Mouse (Mus musculus) small intestine, adult 2 months (tissue): Measurements from ENCODE around the gene Myo1g. TPM values are rescaled to one million over a fixed set of nuclear protein-coding genes. Genes with fewer than 3 reads are reported as not detected.
A peak's percentile ranks its signal among the peaks of the same experiment; 100 is the strongest.

Source experiments
- H3K27ac ChIP-seq: fragments of 200-500 bp; 2 replicates; pipeline ENCODE4 v1.5.1; 2012; ENCODE audit warnings: low read depth, low read length, control low read depth, inconsistent platforms; ENCODE audit not compliant: insufficient read depth
- H3K27me3 ChIP-seq: fragments of 200-500 bp; 2 replicates; pipeline ENCODE4 v1.6.1; 2012; ENCODE audit warnings: mild to moderate bottlenecking, moderate library complexity, low read length, inconsistent platforms; ENCODE audit not compliant: control insufficient read depth, insufficient read depth
- H3K36me3 ChIP-seq: fragments of 200-500 bp; 2 replicates; pipeline ENCODE4 v1.6.1; 2012; ENCODE audit warnings: mild to moderate bottlenecking, low read length, control low read depth, inconsistent platforms; ENCODE audit not compliant: control insufficient read depth, insufficient read depth
- H3K4me1 ChIP-seq: fragments of 200-500 bp; 2 replicates; pipeline ENCODE4 v1.6.1; 2012; ENCODE audit warnings: low read length, inconsistent platforms, mixed read lengths; ENCODE audit not compliant: control insufficient read depth, insufficient read depth, insufficient read length
- H3K4me3 ChIP-seq: fragments of 200-500 bp; 2 replicates; pipeline ENCODE4 v1.5.1; 2012; ENCODE audit warnings: low read depth, mild to moderate bottlenecking, control low read depth, inconsistent platforms, low read length, moderate library complexity
- CTCF ChIP-seq: fragments of 200-500 bp; IDR thresholded peaks from 2 replicates; pipeline ENCODE4 v1.5.1; 2012; ENCODE audit warnings: low read depth, mild to moderate bottlenecking, control low read depth, inconsistent platforms, low read length, moderate library complexity, mixed read lengths; ENCODE audit not compliant: insufficient replicate concordance, insufficient read length; ENCODE audit errors: extremely low read depth
- POLR2A ChIP-seq: fragments of 200-500 bp; IDR thresholded peaks from 2 replicates; pipeline ENCODE4 v1.6.1; 2012; ENCODE audit warnings: low read depth, mild to moderate bottlenecking, control low read depth, inconsistent platforms, low read length, moderate library complexity
- WGBS: fragments of 180-500 bp; shearing (Covaris S2); methylation state at CpG from one replicate; pipeline ENCODE4 v1.1.7; 2018; 5-methylcytosine and 5-hydroxymethylcytosine counted together
- polyA plus RNA-seq: library from polyadenylated mRNA; depleted of rRNA; stranded (reverse); fragments of >200 nt; gene quantifications from 2 replicates; pipeline ENCODE4 v1.2.3, GENCODE M21; 2012

The Myo1g gene
- polyA plus RNA-seq, 1 experiment, result 15.5 TPM

GRCm38 (mm10) chr11:6523662-6524088 lies 2.9 kb upstream of the Myo1g start:
- Histone ChIP-seq H3K36me3 (peaks cover 20% of the 10 kb centered on the region), H3K27me3 (no peaks in the 10 kb centered on the region), H3K4me1 (peaks cover 3% of the 10 kb centered on the region), H3K4me3 (no peak overlapping the region), H3K27ac (no peak overlapping the region)
- TF ChIP-seq CTCF (no peak), POLR2A (no peak)
- 39% methylated on average over 1 of the region's 1 CpGs for WGBS

- Histone ChIP-seq H3K4me1 (peaks cover 3% of the 10 kb centered on the region), H3K27ac (no peak overlapping the region), H3K4me3 (no peak overlapping the region), H3K27me3 (no peaks in the 10 kb centered on the region), H3K36me3 (peaks cover 20% of the 10 kb centered on the region)
- 66% methylated on average over 9 of the region's 9 CpGs for WGBS
- TF ChIP-seq CTCF, result no peak
- no peak for TF ChIP-seq POLR2A
These were observed 2.2 kb upstream of the Myo1g start for GRCm38 (mm10) chr11:6522782-6523525.

DNA sequence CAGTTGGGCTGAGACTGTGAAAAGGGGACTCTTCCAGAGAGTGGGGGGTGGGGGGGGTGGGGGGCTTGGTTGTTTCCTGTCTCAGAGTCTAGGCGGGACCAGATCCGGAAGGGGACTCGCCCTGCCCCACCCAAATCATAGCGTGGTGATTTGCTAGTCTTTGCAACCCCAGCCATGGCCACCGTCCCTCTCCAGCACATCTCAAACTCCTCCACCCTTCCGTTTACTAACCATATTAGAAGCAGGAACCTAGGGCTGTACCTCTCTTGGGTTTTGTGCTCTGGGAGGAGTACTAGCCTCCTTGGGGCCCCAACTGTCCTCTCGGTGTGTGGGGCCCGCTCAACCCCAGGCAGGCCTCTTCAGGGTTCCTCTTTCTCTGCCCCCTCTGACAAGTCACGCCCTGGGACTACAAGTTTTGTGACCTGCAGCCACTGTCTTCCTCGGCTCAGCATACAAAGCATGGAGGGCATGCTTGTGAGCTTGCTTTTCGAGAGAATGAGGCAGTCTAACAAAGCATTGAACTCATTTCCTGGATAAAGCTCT lies 1.2 kb downstream of the Myo1g start:
- Histone ChIP-seq H3K27me3 (no peaks in the 10 kb centered on the region), H3K27ac (peak overlapping the region; percentile 52)

GRCm38 (mm10) chr11:6514837-6515236 lies 5.9 kb downstream of the Myo1g start:
- TF ChIP-seq POLR2A, result no peak
- no peak for TF ChIP-seq CTCF
- H3K4me1 ChIP-seq, result peaks cover 3% of the 10 kb centered on the region
- WGBS, result 74% methylated on average over 7 of the region's 7 CpGs
- no peak overlapping the region for H3K27ac ChIP-seq
- H3K4me3 ChIP-seq, result no peak overlapping the region
- no peaks in the 10 kb centered on the region for H3K36me3 ChIP-seq
- no peaks in the 10 kb centered on the region for H3K27me3 ChIP-seq

More for the DNA sequence above, 1.2 kb downstream of the Myo1g start:
- TF ChIP-seq CTCF (no peak), POLR2A (no peak)
- H3K4me1 ChIP-seq, result peaks cover 3% of the 10 kb centered on the region
- peak overlapping the region; percentile 63 for H3K4me3 ChIP-seq
- no peaks in the 10 kb centered on the region for H3K36me3 ChIP-seq
- 48% methylated on average over 11 of the region's 11 CpGs for WGBS

GRCm38 (mm10) chr11:6508269-6508876 lies 12.4 kb downstream of the Myo1g start:
- no peak overlapping the region for H3K27ac ChIP-seq
- no peaks in the 10 kb centered on the region for H3K27me3 ChIP-seq
- no peaks in the 10 kb centered on the region for H3K36me3 ChIP-seq
- WGBS, result 47% methylated on average over 1 of the region's 1 CpGs
- no peak overlapping the region for H3K4me3 ChIP-seq
- peaks cover 13% of the 10 kb centered on the region for H3K4me1 ChIP-seq
- no peak for TF ChIP-seq CTCF
- no peak for TF ChIP-seq POLR2A

GRCm38 (mm10) chr11:6506516-6506915 lies 14.2 kb downstream of the Myo1g start:
- no peak for TF ChIP-seq POLR2A
- no peak for TF ChIP-seq CTCF
- 87% methylated on average over 9 of the region's 9 CpGs for WGBS
- no peaks in the 10 kb centered on the region for H3K36me3 ChIP-seq
- H3K27me3 ChIP-seq, result no peaks in the 10 kb centered on the region
- no peak overlapping the region for H3K4me3 ChIP-seq
- H3K27ac ChIP-seq, result no peak overlapping the region
- H3K4me1 ChIP-seq, result peaks cover 15% of the 10 kb centered on the region

GRCm38 (mm10) chr11:6504689-6505088 lies 16.1 kb downstream of the Myo1g start:
- Histone ChIP-seq H3K36me3 (no peaks in the 10 kb centered on the region), H3K4me3 (no peak overlapping the region), H3K4me1 (peaks cover 15% of the 10 kb centered on the region), H3K27ac (peak overlapping the region; percentile 28), H3K27me3 (no peaks in the 10 kb centered on the region)
- 28% methylated on average over 6 of the region's 6 CpGs for WGBS
- TF ChIP-seq CTCF (no peak), POLR2A (no peak)
